Mouse (Mus musculus): ENCODE results near the gene Gm11444. TPM values are rescaled to one million over a fixed set of nuclear protein-coding genes. Genes with fewer than 3 reads are reported as not detected.

Gm11444 gene
- total and polyA plus RNA-seq, 2 experiments from 2014 or later: not detected

- Histone ChIP-seq H3K36me3 (ENCODE audit: insufficient read depth, low read length) (no peaks in the 10 kb centered on the region), H3K4me1 (ENCODE audit: insufficient read depth, low read length) (no peaks in the 10 kb centered on the region), H3K9ac (replicated peaks; ENCODE audit: low read length) (no peak overlapping the region), H3K9me3 (ENCODE audit: low read length) (no peaks in the 10 kb centered on the region), H3K27me3 (ENCODE audit: insufficient read depth, low read length) (no peaks in the 10 kb centered on the region), H3K4me3 (ENCODE audit: low read length) (no peak overlapping the region), H3K4me2 (ENCODE audit: low read depth, low read length) (no peak overlapping the region), H3K27ac (no peak overlapping the region)
- ATAC-seq (no peak), DNase-seq (ENCODE audit: low spot score) (no peak)
- TF ChIP-seq CTCF (IDR thresholded peaks at IDR 0.05; ENCODE audit: low read depth): peak; percentile 54
- WGBS: 39% methylated on average over 7 of the region's 7 CpGs
These were observed 14.2 kb upstream of the Gm11444 start for GRCm38 (mm10) chr11:85864363-85864762.

GRCm38 (mm10) chr11:85857997-85858698 is 8.0 kb upstream of the Gm11444 start:
- Histone ChIP-seq H3K4me2 (ENCODE audit: low read depth, low read length) (no peak overlapping the region), H3K27ac (no peak overlapping the region), H3K36me3 (ENCODE audit: insufficient read depth, low read length) (no peaks in the 10 kb centered on the region), H3K4me1 (ENCODE audit: insufficient read depth, low read length) (no peaks in the 10 kb centered on the region), H3K27me3 (ENCODE audit: insufficient read depth, low read length) (no peaks in the 10 kb centered on the region), H3K4me3 (ENCODE audit: low read length) (no peak overlapping the region), H3K9me3 (ENCODE audit: low read length) (no peaks in the 10 kb centered on the region), H3K9ac (replicated peaks; ENCODE audit: low read length) (no peak overlapping the region)
- DNase-seq (ENCODE audit: low spot score) (no peak), ATAC-seq (0 out of 2 replicates have a peak, but pooled peaks have one; percentile 45)
- peak; percentile 18; the same call in 1 of the 2 replicates for TF ChIP-seq CTCF (IDR thresholded peaks at IDR 0.05; ENCODE audit: low read depth)
- 9% methylated on average over 6 of the region's 6 CpGs for WGBS

- peak; percentile 45 for TF ChIP-seq CTCF (IDR thresholded peaks at IDR 0.05; ENCODE audit: low read depth)
- no peak overlapping the region for H3K4me2 ChIP-seq (ENCODE audit: low read depth, low read length)
- no peak overlapping the region for H3K4me3 ChIP-seq (ENCODE audit: low read length)
- no peak overlapping the region for H3K9ac ChIP-seq (replicated peaks; ENCODE audit: low read length)
- H3K36me3 ChIP-seq (ENCODE audit: insufficient read depth, low read length): no peaks in the 10 kb centered on the region
- H3K9me3 ChIP-seq (ENCODE audit: low read length): no peaks in the 10 kb centered on the region
- no peaks in the 10 kb centered on the region for H3K4me1 ChIP-seq (ENCODE audit: insufficient read depth, low read length)
- peaks cover 5% of the 10 kb centered on the region; the same call in 1 of the 2 replicates for H3K27me3 ChIP-seq (ENCODE audit: insufficient read depth, low read length)
- no peak overlapping the region for H3K27ac ChIP-seq
- no peak for DNase-seq (ENCODE audit: low spot score)
- no peak for ATAC-seq
- WGBS: 43% methylated on average over 6 of the region's 6 CpGs
These were observed 625 bp upstream of the Gm11444 start for GRCm38 (mm10) chr11:85850758-85851157.

- Histone ChIP-seq H3K27ac (no peak overlapping the region), H3K4me3 (ENCODE audit: low read length) (peak overlapping the region; percentile 30), H3K9ac (replicated peaks; ENCODE audit: low read length) (no peak overlapping the region), H3K9me3 (ENCODE audit: low read length) (no peaks in the 10 kb centered on the region), H3K4me1 (ENCODE audit: insufficient read depth, low read length) (0 out of 2 replicates have a peak, but pooled peaks cover 3% of the 10 kb centered on the region), H3K36me3 (ENCODE audit: insufficient read depth, low read length) (no peaks in the 10 kb centered on the region), H3K4me2 (ENCODE audit: low read depth, low read length) (peak overlapping the region; percentile 58), H3K27me3 (ENCODE audit: insufficient read depth, low read length) (peaks cover 14% of the 10 kb centered on the region)
- ATAC-seq (peak; percentile 75), DNase-seq (ENCODE audit: low spot score) (peak; percentile 92)
- WGBS: 2% methylated on average over 21 of the region's 21 CpGs
- TF ChIP-seq CTCF (IDR thresholded peaks at IDR 0.05; ENCODE audit: low read depth): peak; percentile 96
These were observed 1.1 kb downstream of the Gm11444 start for GRCm38 (mm10) chr11:85849037-85849436.

- Histone ChIP-seq H3K9me3 (ENCODE audit: low read length) (no peaks in the 10 kb centered on the region), H3K4me2 (ENCODE audit: low read depth, low read length) (no peak overlapping the region), H3K9ac (replicated peaks; ENCODE audit: low read length) (no peak overlapping the region), H3K36me3 (ENCODE audit: insufficient read depth, low read length) (no peaks in the 10 kb centered on the region), H3K27me3 (ENCODE audit: insufficient read depth, low read length) (peaks cover 29% of the 10 kb centered on the region), H3K4me3 (ENCODE audit: low read length) (no peak overlapping the region), H3K4me1 (ENCODE audit: insufficient read depth, low read length) (0 out of 2 replicates have a peak, but pooled peaks cover 4% of the 10 kb centered on the region), H3K27ac (no peak overlapping the region)
- DNase-seq (ENCODE audit: low spot score) (no peak), ATAC-seq (no peak)
- WGBS: 53% methylated on average over 4 of the region's 4 CpGs
- no peak for TF ChIP-seq CTCF (IDR thresholded peaks at IDR 0.05; ENCODE audit: low read depth)
These were observed 3.6 kb downstream of the Gm11444 start for GRCm38 (mm10) chr11:85846509-85846908.

- no peak for ATAC-seq
- Histone ChIP-seq H3K9ac (replicated peaks; ENCODE audit: low read length) (no peak overlapping the region), H3K9me3 (ENCODE audit: low read length) (no peaks in the 10 kb centered on the region), H3K4me1 (ENCODE audit: insufficient read depth, low read length) (0 out of 2 replicates have a peak, but pooled peaks cover 4% of the 10 kb centered on the region), H3K4me3 (ENCODE audit: low read length) (no peak overlapping the region), H3K36me3 (ENCODE audit: insufficient read depth, low read length) (no peaks in the 10 kb centered on the region), H3K27me3 (ENCODE audit: insufficient read depth, low read length) (peaks cover 34% of the 10 kb centered on the region), H3K27ac (no peak overlapping the region), H3K4me2 (ENCODE audit: low read depth, low read length) (no peak overlapping the region)
- no peak for TF ChIP-seq CTCF (IDR thresholded peaks at IDR 0.05; ENCODE audit: low read depth)
- no peak for DNase-seq (ENCODE audit: low spot score)
- 45% methylated on average over 5 of the region's 5 CpGs for WGBS
These were observed 4.2 kb downstream of the Gm11444 start for GRCm38 (mm10) chr11:85845921-85846320.

GRCm38 (mm10) chr11:85844971-85845370 is 5.2 kb downstream of the Gm11444 start:
- Histone ChIP-seq H3K36me3 (ENCODE audit: insufficient read depth, low read length) (no peaks in the 10 kb centered on the region), H3K4me2 (ENCODE audit: low read depth, low read length) (no peak overlapping the region), H3K9me3 (ENCODE audit: low read length) (no peaks in the 10 kb centered on the region), H3K27me3 (ENCODE audit: insufficient read depth, low read length) (peaks cover 43% of the 10 kb centered on the region), H3K4me3 (ENCODE audit: low read length) (no peak overlapping the region), H3K27ac (no peak overlapping the region), H3K9ac (replicated peaks; ENCODE audit: low read length) (no peak overlapping the region), H3K4me1 (ENCODE audit: insufficient read depth, low read length) (0 out of 2 replicates have a peak, but pooled peaks cover 4% of the 10 kb centered on the region)
- TF ChIP-seq CTCF (IDR thresholded peaks at IDR 0.05; ENCODE audit: low read depth): no peak
- 32% methylated on average over 5 of the region's 5 CpGs for WGBS
- ATAC-seq (no peak), DNase-seq (ENCODE audit: low spot score) (no peak)
